Mouse (Mus musculus): Measurements from ENCODE around the gene Cyb561.

DNA sequence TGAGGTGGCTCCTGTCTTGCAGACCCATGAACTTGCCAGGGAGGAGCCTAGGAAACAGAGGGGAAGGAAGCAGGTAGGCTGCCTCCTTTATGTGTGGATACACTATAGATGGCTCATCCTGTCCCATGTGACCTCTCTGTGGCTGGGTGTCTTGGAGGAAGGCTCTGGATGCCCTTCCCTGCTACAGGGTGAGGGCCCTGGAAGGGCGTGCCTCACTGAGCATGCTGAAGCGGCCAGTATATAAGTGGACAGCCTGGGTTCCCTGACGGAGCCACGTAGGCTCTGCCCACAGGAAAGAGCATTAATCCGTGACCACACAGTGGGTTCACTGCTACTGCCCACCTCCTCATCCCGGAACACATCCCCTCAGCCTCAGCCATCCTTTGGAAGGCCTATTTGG, 36.3 kb upstream of the Cyb561 start:
- no peak for TF ChIP-seq CTCF (IDR thresholded peaks at IDR 0.05)
- no peak for TF ChIP-seq EP300 (IDR thresholded peaks at IDR 0.05)

Data from lung, postnatal 0 days (tissue).